Mouse (Mus musculus) forebrain, embryonic 14.5 days (tissue): ENCODE measurements around the gene Chp1. TPM values are rescaled to one million over a fixed set of nuclear protein-coding genes. Genes with fewer than 3 reads are reported as not detected.
A peak's percentile ranks its signal among the peaks of the same experiment; 100 is the strongest.
"Not testable (repeated sequence)": the region's sequence is repeated elsewhere in the genome, so short reads cannot be mapped to it uniquely, and the experiment has no call there.

Experiments used
- ATAC-seq: fragments of 200-750 bp; cut with Nextera tagmentation; 2 replicates; pipeline ENCODE4 v1.8.0; 2017; ENCODE audit warnings: mild to moderate bottlenecking, moderate library complexity
- DNase-seq: peaks from one replicate; pipeline ENCODE4 v3.0.0-alpha.2; 2015; ENCODE audit warnings: low spot score
- H3K27ac ChIP-seq: fragments of 300-500 bp; sonication (generic); 2 replicates; pipeline ENCODE4 v1.5.1; 2014; ENCODE audit warnings: low read depth, mild to moderate bottlenecking, control low read depth, low read length, moderate library complexity
- H3K27me3 ChIP-seq: fragments of 300-500 bp; sonication (generic); replicated peaks from 2 replicates; pipeline ENCODE4 v1.6.1; 2014; ENCODE audit warnings: low read length, control low read depth, mixed read lengths; ENCODE audit not compliant: control insufficient read depth, insufficient read depth
- H3K36me3 ChIP-seq: fragments of 300-500 bp; sonication (generic); 2 replicates; pipeline ENCODE4 v1.6.1; 2014; ENCODE audit warnings: low read length, control low read depth; ENCODE audit not compliant: control insufficient read depth, insufficient read depth
- H3K4me1 ChIP-seq: fragments of 300-500 bp; sonication (generic); 2 replicates; pipeline ENCODE4 v1.6.1; 2014; ENCODE audit warnings: antibody characterized with exemption, low read length, control low read depth; ENCODE audit not compliant: control insufficient read depth, insufficient read depth
- H3K4me2 ChIP-seq: fragments of 300-500 bp; sonication (generic); 2 replicates; pipeline ENCODE4 v1.6.1; 2014; ENCODE audit warnings: mild to moderate bottlenecking, control low read depth, low read length
- H3K4me3 ChIP-seq: fragments of 300-500 bp; sonication (generic); 2 replicates; pipeline ENCODE4 v1.5.1; 2014; ENCODE audit warnings: low read depth, low read length, control low read depth
- H3K9ac ChIP-seq: fragments of 300-500 bp; sonication (generic); 2 replicates; pipeline ENCODE4 v1.6.1; 2014; ENCODE audit warnings: mild to moderate bottlenecking, low read length, control low read depth, moderate library complexity
- H3K9me3 ChIP-seq: fragments of 300-500 bp; sonication (generic); replicated peaks from 2 replicates; pipeline ENCODE4 v1.6.1; 2016; ENCODE audit warnings: low read length, control low read depth, mixed read lengths; ENCODE audit not compliant: control insufficient read depth
- WGBS: fragments of 180-500 bp; shearing (Covaris S2); extraction: QIAGEN DNeasy Blood & Tissue Kit; methylation state at CpG from one replicate; pipeline ENCODE4 v1.1.7; 2014; 5-methylcytosine and 5-hydroxymethylcytosine counted together
- polyA plus RNA-seq: library from polyadenylated mRNA; unstranded; fragments of >200 nt; fragmentation: Nextera tagmentation; extraction: Ambion mirVana; gene quantifications from 2 replicates; pipeline ENCODE4 v1.2.1, GENCODE M21; 2014

The Chp1 gene
- polyA plus RNA-seq, result 72.3 and 75.5 TPM in 2 replicates

DNA sequence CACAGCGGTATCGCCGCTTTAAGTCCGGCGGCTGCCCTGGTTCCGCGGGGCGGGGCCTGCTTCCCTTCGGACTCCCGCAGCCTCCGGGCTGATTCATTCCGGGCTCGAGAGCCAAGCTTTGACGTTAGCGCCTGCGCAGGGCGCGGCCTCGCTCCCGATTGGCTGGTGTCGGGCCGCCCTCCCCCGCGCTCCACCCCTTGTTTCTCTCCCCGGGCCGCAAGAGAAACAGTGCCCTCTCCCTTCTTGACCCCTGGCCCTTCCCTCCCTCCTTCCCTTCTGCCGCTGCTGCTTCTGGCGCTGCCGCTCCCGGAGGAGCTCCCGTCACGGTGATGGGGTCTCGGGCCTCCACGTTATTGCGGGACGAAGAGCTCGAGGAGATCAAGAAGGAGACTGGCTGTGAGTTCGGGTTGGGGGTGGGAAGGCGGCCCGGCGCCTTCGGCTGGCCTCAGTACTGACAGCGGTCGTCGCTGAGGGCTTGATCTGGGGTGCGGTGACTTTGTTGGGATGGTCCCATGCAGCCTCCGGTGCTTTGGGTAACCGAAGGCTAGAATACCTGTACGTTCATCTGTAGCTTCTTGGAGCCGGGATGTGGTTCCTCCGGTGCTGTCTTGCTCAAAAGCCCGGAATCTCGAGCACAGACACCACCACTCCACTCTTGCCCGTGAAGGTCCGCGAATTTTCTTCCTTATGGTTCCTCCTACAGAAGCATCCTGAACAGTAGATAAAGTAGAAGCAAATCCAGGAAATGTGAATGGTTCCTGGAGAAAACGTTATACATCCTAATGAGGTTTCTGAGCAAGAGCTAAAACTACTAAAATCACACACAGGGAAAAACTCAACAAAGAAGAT, at the start of gene Chp1, which contains the start of gene Exd1:
Gene Chp1, plus strand, starts transcription at position 176 of the 849 bp plus-strand sequence.
Gene Exd1, minus strand, starts transcription at position 106 of the 849 bp plus-strand sequence.
- H3K4me1 ChIP-seq, result peaks cover 12% of the 10 kb centered on the region
- ATAC-seq (peak; percentile 99), DNase-seq (peak; percentile 98)
- peak within 1 kb of the TSS; percentile 86 for H3K9ac ChIP-seq
- H3K4me2 ChIP-seq, result peak within 1 kb of the TSS; percentile 74
- no peaks in the 10 kb centered on the region for H3K27me3 ChIP-seq
- under 1% methylated on average over 56 of the region's 57 CpGs for WGBS
- H3K36me3 ChIP-seq, result no peaks in the 10 kb centered on the region
- peak within 1 kb of the TSS; percentile 60; the same call in 1 of the 2 replicates for H3K27ac ChIP-seq
- no peaks in the 10 kb centered on the region for H3K9me3 ChIP-seq
- H3K4me3 ChIP-seq, result peak within 1 kb of the TSS; percentile 85

DNA sequence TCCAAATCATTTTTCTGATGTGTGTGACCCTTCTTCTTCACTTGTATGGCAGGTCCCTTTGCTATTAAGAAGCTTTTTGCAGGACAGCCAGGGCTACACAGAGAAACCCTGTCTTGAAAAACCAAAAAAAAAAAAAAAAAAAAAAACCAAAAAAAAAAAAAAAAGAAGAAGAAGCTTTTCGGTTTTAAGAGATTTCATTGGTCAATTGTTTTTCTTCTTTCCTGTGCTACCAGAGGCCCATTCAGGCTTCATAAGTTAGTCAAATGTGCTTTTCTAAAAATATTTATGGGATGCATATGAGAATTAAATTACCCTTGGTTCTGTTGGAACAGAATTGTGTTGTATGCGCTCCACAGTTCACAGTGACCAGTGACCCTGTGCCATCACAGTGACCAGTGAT, 48.6 kb upstream of the Chp1 start:
- 88% methylated on average over 2 of the region's 2 CpGs for WGBS
- ATAC-seq (no peak), DNase-seq (no peak)
- Histone ChIP-seq H3K27ac (no peak overlapping the region), H3K27me3 (no peaks in the 10 kb centered on the region), H3K36me3 (no peaks in the 10 kb centered on the region), H3K4me2 (no peak overlapping the region), H3K9me3 (no peaks in the 10 kb centered on the region), H3K9ac (no peak overlapping the region), H3K4me1 (no peaks in the 10 kb centered on the region), H3K4me3 (no peak overlapping the region)

DNA sequence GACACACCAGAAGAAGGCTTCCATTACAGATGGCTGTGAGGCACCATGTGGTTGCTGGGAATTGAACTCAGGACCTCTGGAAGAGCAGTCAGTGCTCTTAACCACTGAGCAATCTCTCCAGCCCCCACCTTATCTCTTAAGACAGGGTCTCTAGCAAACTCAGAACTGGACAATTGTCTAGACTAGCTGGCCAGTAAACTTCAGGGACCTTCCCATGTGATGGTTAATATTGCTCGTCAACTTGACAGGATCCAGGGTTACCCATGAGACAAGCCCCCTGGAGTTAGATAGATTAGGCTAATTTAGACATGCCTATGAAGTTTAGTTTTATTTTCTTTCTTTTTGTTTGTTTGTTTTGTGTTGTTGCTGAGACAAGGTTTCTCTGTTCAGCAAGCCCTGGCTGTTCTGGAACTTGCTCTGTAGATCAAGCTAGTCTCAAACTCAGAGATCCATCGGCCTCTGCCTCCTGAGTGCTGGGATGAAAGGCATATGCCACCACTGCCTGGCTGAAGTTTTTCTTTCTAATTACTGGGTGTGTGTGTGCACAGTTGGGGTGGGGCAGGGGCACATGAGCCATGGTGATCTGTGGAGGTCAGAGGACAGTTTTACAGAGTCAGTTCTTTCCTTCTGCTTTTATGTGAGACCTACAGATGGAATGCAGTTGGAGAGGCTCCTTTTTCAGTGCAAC, 46.4 kb upstream of the Chp1 start:
- ATAC-seq, result no peak

DNA sequence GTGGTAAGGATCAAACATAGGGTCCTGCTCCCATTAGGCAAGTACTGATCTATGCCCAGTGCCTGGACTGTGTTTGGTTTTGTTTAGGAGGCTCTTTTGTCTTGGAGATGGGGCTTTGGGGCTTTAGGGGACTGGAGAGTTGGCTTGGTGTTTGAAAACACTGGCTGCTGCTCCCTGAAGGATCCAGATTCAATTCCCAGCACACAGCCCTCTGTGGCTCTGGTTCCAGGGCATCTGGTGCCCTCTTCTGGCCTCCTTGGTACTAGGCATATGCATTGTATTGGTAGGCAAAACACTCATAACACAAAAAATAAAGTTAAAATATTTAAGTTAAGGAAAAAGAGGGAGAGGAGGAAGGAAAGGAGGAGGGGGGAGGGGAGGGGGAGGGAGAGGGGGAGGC, 40.4 kb upstream of the Chp1 start:
- Histone ChIP-seq H3K27me3 (no peaks in the 10 kb centered on the region), H3K9ac (no peak overlapping the region), H3K9me3 (no peaks in the 10 kb centered on the region), H3K36me3 (no peaks in the 10 kb centered on the region), H3K27ac (no peak overlapping the region), H3K4me1 (no peaks in the 10 kb centered on the region), H3K4me2 (no peak overlapping the region), H3K4me3 (no peak overlapping the region)
- ATAC-seq (no peak), DNase-seq (no peak)

More for the DNA sequence above, 46.4 kb upstream of the Chp1 start:
- no peak overlapping the region for H3K4me3 ChIP-seq
- no peaks in the 10 kb centered on the region for H3K36me3 ChIP-seq
- H3K4me1 ChIP-seq, result no peaks in the 10 kb centered on the region
- H3K27ac ChIP-seq, result no peak overlapping the region
- no peak overlapping the region for H3K4me2 ChIP-seq
- H3K9ac ChIP-seq, result no peak overlapping the region
- no peak for DNase-seq
- H3K27me3 ChIP-seq, result no peaks in the 10 kb centered on the region
- WGBS, result 83% methylated on average over 2 of the region's 2 CpGs
- no peaks in the 10 kb centered on the region for H3K9me3 ChIP-seq

DNA sequence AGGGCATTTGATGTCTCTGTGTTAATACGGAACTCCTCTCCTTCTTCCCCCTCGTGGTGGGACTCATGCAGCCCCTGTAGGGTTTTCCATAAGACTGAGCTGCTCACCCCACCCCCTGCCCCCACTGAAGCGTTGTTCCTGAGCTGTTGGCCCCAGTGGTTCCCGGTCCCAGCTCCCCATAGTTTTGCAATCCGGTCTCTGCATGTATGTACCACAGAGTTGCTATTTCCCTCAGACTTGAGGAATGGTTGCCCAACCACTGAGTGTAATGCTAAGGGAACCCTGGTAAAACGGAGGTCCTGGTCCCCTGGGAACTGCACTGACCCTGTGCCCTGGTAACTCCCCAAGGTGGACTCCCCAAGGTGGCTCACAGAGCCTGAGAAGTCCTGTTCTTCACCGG, 39.0 kb upstream of the Chp1 start:
- not testable (repeated sequence) for H3K27ac ChIP-seq, H3K9ac ChIP-seq, H3K4me1 ChIP-seq, H3K9me3 ChIP-seq, H3K4me3 ChIP-seq, H3K4me2 ChIP-seq, DNase-seq, ATAC-seq, H3K27me3 ChIP-seq, H3K36me3 ChIP-seq
- 73% methylated on average over 7 of the region's 7 CpGs for WGBS

DNA sequence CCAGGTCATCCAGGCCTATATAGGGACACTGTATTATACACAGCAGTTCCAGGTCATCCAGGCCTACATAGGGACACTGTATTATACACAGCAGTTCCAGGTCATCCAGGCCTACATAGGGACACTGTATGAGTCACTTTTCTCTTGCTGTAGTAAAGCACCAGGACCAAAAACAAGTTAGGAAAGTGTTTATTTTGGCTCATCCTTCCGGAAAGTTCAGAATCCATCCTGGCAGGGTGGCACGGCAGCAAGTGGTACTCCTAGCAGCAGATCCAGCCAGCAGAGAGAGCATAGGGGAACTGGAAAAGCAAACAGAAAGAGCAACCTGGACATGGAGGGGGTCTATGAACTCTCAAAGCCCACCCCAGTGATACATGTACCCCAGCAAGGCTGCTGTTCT, 36.6 kb upstream of the Chp1 start:
- H3K36me3 ChIP-seq, result no peaks in the 10 kb centered on the region
- H3K9ac ChIP-seq, result no peak overlapping the region
- DNase-seq (no peak), ATAC-seq (no peak)
- no peak overlapping the region for H3K4me3 ChIP-seq
- H3K9me3 ChIP-seq, result no peaks in the 10 kb centered on the region
- 85% methylated on average over 2 of the region's 2 CpGs for WGBS
- H3K27me3 ChIP-seq, result no peaks in the 10 kb centered on the region
- H3K4me1 ChIP-seq, result no peaks in the 10 kb centered on the region
- H3K4me2 ChIP-seq, result no peak overlapping the region
- H3K27ac ChIP-seq, result no peak overlapping the region

DNA sequence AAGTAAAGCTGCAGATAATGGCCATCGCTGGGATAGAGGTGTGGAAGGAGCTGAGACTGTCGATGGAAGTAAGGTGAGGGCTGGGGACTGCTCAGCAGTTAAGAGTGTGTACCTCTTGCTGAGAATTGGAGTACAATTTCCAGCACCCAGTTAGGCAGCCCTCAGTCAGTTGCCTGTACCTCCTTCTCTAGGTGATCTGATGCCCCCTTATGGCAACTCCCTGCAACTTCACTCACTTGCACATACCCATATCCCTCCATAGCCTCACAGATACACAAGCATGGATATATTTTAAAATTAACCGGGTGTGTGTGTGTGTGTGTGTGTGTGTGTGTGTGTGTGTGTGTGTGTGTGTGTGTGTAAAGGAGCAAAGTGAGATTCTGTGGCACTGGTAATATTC, 35.2 kb upstream of the Chp1 start:
- Histone ChIP-seq H3K36me3 (no peaks in the 10 kb centered on the region), H3K9ac (no peak overlapping the region), H3K27ac (no peak overlapping the region), H3K4me1 (no peaks in the 10 kb centered on the region), H3K4me3 (no peak overlapping the region), H3K27me3 (no peaks in the 10 kb centered on the region), H3K9me3 (no peaks in the 10 kb centered on the region), H3K4me2 (no peak overlapping the region)
- no peak for ATAC-seq
- DNase-seq, result no peak
- 84% methylated on average over 3 of the region's 3 CpGs for WGBS

DNA sequence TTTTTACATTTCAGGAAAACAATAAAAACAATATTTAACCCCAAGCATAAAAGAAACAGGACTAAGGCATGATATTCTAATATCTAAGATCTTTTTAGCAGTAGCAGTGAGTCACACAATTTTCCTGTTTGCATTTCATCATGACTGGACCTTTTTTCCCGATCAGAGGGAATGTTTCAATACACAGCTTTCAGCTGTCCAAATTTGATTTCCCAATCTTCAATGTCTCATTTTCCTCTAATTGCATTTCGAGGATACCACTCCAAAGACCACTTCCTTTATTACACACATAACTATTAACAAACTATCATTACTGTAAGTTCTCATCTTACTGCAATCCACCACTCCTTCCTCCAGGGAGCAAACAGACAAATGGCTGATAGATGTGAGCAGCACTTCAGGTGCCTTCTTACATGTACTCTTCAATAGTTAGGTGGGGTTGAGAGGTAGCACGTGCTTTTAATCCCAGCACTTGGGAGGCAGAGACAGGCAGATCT, 33.4 kb upstream of the Chp1 start:
- Histone ChIP-seq H3K9me3 (no peaks in the 10 kb centered on the region), H3K4me2 (no peak overlapping the region), H3K36me3 (no peaks in the 10 kb centered on the region), H3K4me3 (no peak overlapping the region), H3K9ac (no peak overlapping the region), H3K4me1 (no peaks in the 10 kb centered on the region), H3K27ac (no peak overlapping the region), H3K27me3 (no peaks in the 10 kb centered on the region)
- DNase-seq, result no peak
- 84% methylated on average over 3 of the region's 3 CpGs for WGBS
- ATAC-seq, result no peak

DNA sequence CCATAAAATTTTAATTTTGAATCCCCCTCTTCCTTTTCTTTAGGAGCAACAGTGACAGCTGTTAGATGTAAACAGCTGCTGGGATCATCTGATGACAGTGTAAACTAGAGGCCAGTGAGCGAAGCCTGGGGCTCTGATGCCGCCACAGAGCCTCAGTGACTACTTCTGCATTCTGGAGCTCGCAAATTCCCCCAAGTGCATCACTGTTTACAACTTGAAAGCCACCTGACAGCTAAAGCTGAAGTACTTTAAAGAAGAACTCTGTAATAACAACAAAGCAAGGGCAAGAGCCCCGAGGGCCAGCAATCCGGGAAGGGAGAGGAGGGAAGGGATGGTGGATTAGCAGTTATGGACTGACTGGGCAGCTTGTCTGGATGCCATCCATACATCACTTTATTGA, 30.7 kb upstream of the Chp1 start:
- H3K4me2 ChIP-seq, result no peak overlapping the region
- H3K9me3 ChIP-seq, result no peaks in the 10 kb centered on the region
- no peaks in the 10 kb centered on the region for H3K36me3 ChIP-seq
- 64% methylated on average over 5 of the region's 5 CpGs for WGBS
- H3K4me3 ChIP-seq, result no peak overlapping the region
- ATAC-seq, result no peak
- no peaks in the 10 kb centered on the region for H3K27me3 ChIP-seq
- H3K9ac ChIP-seq, result no peak overlapping the region
- H3K27ac ChIP-seq, result no peak overlapping the region
- H3K4me1 ChIP-seq, result no peaks in the 10 kb centered on the region
- no peak for DNase-seq
